Mouse (Mus musculus) right cerebral cortex, postnatal 4 days (tissue): ENCODE measurements around the gene Peli1.
A peak's percentile ranks its signal among the peaks of the same experiment; 100 is the strongest.
"Not testable (repeated sequence)": the region's sequence is repeated elsewhere in the genome, so short reads cannot be mapped to it uniquely, and the experiment has no call there.

ENCODE experiments used
- DNase-seq: peaks from one replicate; pipeline ENCODE4 v3.0.0-alpha.2; 2022

Gene Peli1

GRCm38 (mm10) chr11:21157595-21157994 is 66.5 kb downstream of the Peli1 start:
- no peak for DNase-seq

- DNase-seq: no peak
Observed at GRCm38 (mm10) chr11:21162093-21162492, 71.0 kb downstream of the Peli1 start.

- no peak for DNase-seq
Observed at GRCm38 (mm10) chr11:21163143-21163542, 72.1 kb downstream of the Peli1 start.

- DNase-seq: peak; percentile 15
Observed at GRCm38 (mm10) chr11:21163673-21164072, 72.6 kb downstream of the Peli1 start.

GRCm38 (mm10) chr11:21164312-21164993 is 73.4 kb downstream of the Peli1 start:
- no peak for DNase-seq

- no peak for DNase-seq
Observed at GRCm38 (mm10) chr11:21164994-21165560, 74.0 kb downstream of the Peli1 start.

- DNase-seq: no peak
Observed at GRCm38 (mm10) chr11:21166495-21167096, 75.5 kb downstream of the Peli1 start.

GRCm38 (mm10) chr11:21168828-21169607 is 77.9 kb downstream of the Peli1 start:
- DNase-seq: no peak

GRCm38 (mm10) chr11:21169608-21169860 is 78.4 kb downstream of the Peli1 start:
- not testable (repeated sequence) for DNase-seq

GRCm38 (mm10) chr11:21172281-21172680 is 81.2 kb downstream of the Peli1 start:
- no peak for DNase-seq

GRCm38 (mm10) chr11:21173926-21174325 is 82.8 kb downstream of the Peli1 start:
- DNase-seq: no peak

GRCm38 (mm10) chr11:21174396-21174795 is 83.3 kb downstream of the Peli1 start:
- peak; percentile 21 for DNase-seq

- DNase-seq: no peak
Observed at GRCm38 (mm10) chr11:21175063-21175462, 84.0 kb downstream of the Peli1 start.

GRCm38 (mm10) chr11:21176491-21176890 is 85.4 kb downstream of the Peli1 start:
- DNase-seq: no peak

GRCm38 (mm10) chr11:21178343-21178742 is 87.3 kb downstream of the Peli1 start:
- peak; percentile 30 for DNase-seq

- DNase-seq: no peak
Observed at GRCm38 (mm10) chr11:21178998-21179645, 88.0 kb downstream of the Peli1 start.

GRCm38 (mm10) chr11:21179873-21180272 is 88.8 kb downstream of the Peli1 start:
- DNase-seq: not testable (repeated sequence)

GRCm38 (mm10) chr11:21180650-21181049 is 89.6 kb downstream of the Peli1 start:
- no peak for DNase-seq

- no peak for DNase-seq
Observed at GRCm38 (mm10) chr11:21181616-21182015, 90.5 kb downstream of the Peli1 start.

- no peak for DNase-seq
Observed at GRCm38 (mm10) chr11:21182709-21183108, 91.6 kb downstream of the Peli1 start.

GRCm38 (mm10) chr11:21191821-21192220 is 100.7 kb downstream of the Peli1 start:
- DNase-seq: not testable (repeated sequence)

- no peak for DNase-seq
Observed at GRCm38 (mm10) chr11:21194851-21195250, 103.8 kb downstream of the Peli1 start.
